Mouse (Mus musculus) CH12.LX (cell line): ENCODE measurements at regions not wholly inside any gene's neighbourhood (a gene's known extent, or its start where the extent isn't known, plus 50 kb on each side); places are given as distances from the start of the nearest gene placed in this dataset.

ENCODE experiments used
- CHD1 ChIP-seq: IDR thresholded peaks from 2 replicates; pipeline ENCODE4 v1.6.1; 2012; ENCODE audit warnings: low read depth, low read length, improper control_type of control experiment, inconsistent platforms
- CTCF ChIP-seq, 2 experiments: IDR thresholded peaks in 1 of 2; conservative IDR thresholded peaks in 1 of 2; 2 replicates each; pipeline ENCODE4 v1.5.1; 2011 to 2012; ENCODE audit warnings: low read depth in 2 of 2, low read length in 2 of 2, improper control_type of control experiment in 1 of 2, inconsistent platforms in 1 of 2, mild to moderate bottlenecking in 1 of 2, moderate library complexity in 1 of 2
- E2F4 ChIP-seq: IDR thresholded peaks from 2 replicates; pipeline ENCODE4 v1.6.1; 2011; ENCODE audit warnings: low read depth, low read length, improper control_type of control experiment; ENCODE audit not compliant: insufficient replicate concordance
- ELF1 ChIP-seq: IDR thresholded peaks from 2 replicates; pipeline ENCODE4 v1.6.1; 2014; ENCODE audit warnings: low read depth, mild to moderate bottlenecking, inconsistent platforms, low read length, improper control_type of control experiment
- EP300 ChIP-seq: IDR thresholded peaks from 2 replicates; pipeline ENCODE4 v1.6.1; 2011; ENCODE audit warnings: low read length, improper control_type of control experiment
- MAX ChIP-seq: IDR thresholded peaks from 2 replicates; pipeline ENCODE4 v1.6.1; 2011; ENCODE audit warnings: low read length, improper control_type of control experiment
- POLR2A ChIP-seq: IDR thresholded peaks from 2 replicates; pipeline ENCODE4 v1.6.1; 2011; ENCODE audit warnings: low read depth, mild to moderate bottlenecking, improper control_type of control experiment, low read length
- POLR2AphosphoS2 ChIP-seq: IDR thresholded peaks from 2 replicates; pipeline ENCODE4 v1.6.1; 2011; ENCODE audit warnings: low read depth, low read length, improper control_type of control experiment
- SIN3A ChIP-seq: IDR thresholded peaks from 2 replicates; pipeline ENCODE4 v1.6.1; 2012; ENCODE audit warnings: low read length, improper control_type of control experiment, inconsistent platforms
- TCF12 ChIP-seq: IDR thresholded peaks from 2 replicates; pipeline ENCODE4 v1.6.1; 2014; ENCODE audit warnings: low read depth, mild to moderate bottlenecking, inconsistent platforms, low read length, improper control_type of control experiment
- USF2 ChIP-seq: conservative IDR thresholded peaks from 2 replicates; pipeline ENCODE4 v1.6.1; 2011; ENCODE audit warnings: low read depth, low read length, improper control_type of control experiment
- ZC3H11A ChIP-seq: IDR thresholded peaks from 2 replicates; pipeline ENCODE4 v1.6.1; 2012; ENCODE audit warnings: low read depth, mild to moderate bottlenecking, inconsistent platforms, low read length, improper control_type of control experiment
- ZNF384 ChIP-seq: IDR thresholded peaks from 2 replicates; pipeline ENCODE4 v1.6.1; 2012; ENCODE audit warnings: low read depth, low read length, improper control_type of control experiment, inconsistent platforms

- TF ChIP-seq POLR2A (no peak), EP300 (no peak), ELF1 (no peak), CTCF (conservative IDR thresholded peaks at IDR 0.05 in 1 of 2, IDR thresholded peaks at IDR 0.05 in 1 of 2; ENCODE audit: low read depth in 2 of 2, low read length in 2 of 2) (no peak), CHD1 (no peak), MAX (no peak), TCF12 (no peak), USF2 (no peak), SIN3A (no peak), POLR2AphosphoS2 (no peak), E2F4 (no peak), ZNF384 (no peak), ZC3H11A (no peak)
Observed at GRCm38 (mm10) chr19:14655302-14656021, 57.6 kb upstream of the Tle4 start.
